In genomic region chr7:27472596-27472995, GRCm38 (mm10) we compare ENCODE assay signal across 8 mouse cellular contexts. TPM values are rescaled to one million over a fixed set of nuclear protein-coding genes. Genes with fewer than 3 reads are reported as not detected.
DNase-seq lines count a peak whose midpoint lies in the region; ATAC-seq and TF ChIP-seq lines count a peak whose summit lies in the region.

No protein-coding gene starts in this region.

- 0 out of 2 replicates have a peak overlapping the region, but pooled peaks have one; percentile 29 for H3K9ac ChIP-seq in kidney, embryonic 15.5 days
- H3K9ac ChIP-seq in heart, postnatal 0 days (replicated peaks; ENCODE audit: low read depth, low read length) = peak overlapping the region; percentile 57
- peak overlapping the region; percentile 32 for H3K9ac ChIP-seq in lung, postnatal 0 days (replicated peaks; ENCODE audit: low read depth)

- H3K9me3 ChIP-seq in kidney, embryonic 15.5 days (replicated peaks) = no peaks in the 10 kb centered on the region
- H3K9me3 ChIP-seq in heart, postnatal 0 days (replicated peaks; ENCODE audit: control insufficient read depth, low read length) = no peaks in the 10 kb centered on the region
- no peaks in the 10 kb centered on the region for H3K9me3 ChIP-seq in lung, postnatal 0 days (ENCODE audit: low read length)

- peak overlapping the region; percentile 70 for H3K4me3 ChIP-seq in kidney, embryonic 15.5 days (replicated peaks)
- peak overlapping the region; percentile 65 for H3K4me3 ChIP-seq in heart, postnatal 0 days (ENCODE audit: low read depth, low read length)
- H3K4me3 ChIP-seq in lung, postnatal 0 days (ENCODE audit: low read depth, low read length) = peak overlapping the region; percentile 94

- WGBS in kidney, embryonic 15.5 days = 45% methylated on average over 7 of the region's 7 CpGs
- 18% methylated on average over 7 of the region's 7 CpGs for WGBS in heart, postnatal 0 days
- WGBS in lung, postnatal 0 days = 7% methylated on average over 7 of the region's 7 CpGs

- no peak for TF ChIP-seq CTCF in heart, postnatal 0 days (IDR thresholded peaks at IDR 0.05; ENCODE audit: low read depth)
- TF ChIP-seq CTCF in lung, postnatal 0 days (IDR thresholded peaks at IDR 0.05) = no peak

- no peak for DNase-seq in kidney, postnatal 25 days
- DNase-seq in NIH3T3 (ENCODE audit: low read depth) = peak; percentile 44
- no peak for DNase-seq in heart, postnatal 0 days (ENCODE audit: low spot score)
- peak; percentile 61 for DNase-seq in lung, postnatal 0 days (ENCODE audit: low spot score)
- no peak for DNase-seq in urinary bladder, postnatal 25 days (ENCODE audit: low spot score)
- no peak for DNase-seq in cerebellum, adult 18-20 months
- no peak for DNase-seq in layer of hippocampus, adult 9-10 months (ENCODE audit: low spot score)

- peak overlapping the region; percentile 76 for H3K4me2 ChIP-seq in kidney, embryonic 15.5 days
- peak overlapping the region; percentile 82 for H3K4me2 ChIP-seq in heart, postnatal 0 days (ENCODE audit: low read depth, low read length)
- H3K4me2 ChIP-seq in lung, postnatal 0 days (replicated peaks; ENCODE audit: low read depth, low read length) = peak overlapping the region; percentile 78

- no peak for TF ChIP-seq EP300 in heart, postnatal 0 days (IDR thresholded peaks at IDR 0.05; ENCODE audit: low read depth)
- no peak for TF ChIP-seq EP300 in lung, postnatal 0 days (IDR thresholded peaks at IDR 0.05)

- peak overlapping the region; percentile 97 for H3K27ac ChIP-seq in kidney, embryonic 15.5 days
- H3K27ac ChIP-seq in heart, postnatal 0 days (ENCODE audit: low read depth) = peak overlapping the region; percentile 75
- H3K27ac ChIP-seq in lung, postnatal 0 days (ENCODE audit: low read length) = peak overlapping the region; percentile 83

- H3K4me1 ChIP-seq in kidney, embryonic 15.5 days = peaks cover 25% of the 10 kb centered on the region
- peaks cover 12% of the 10 kb centered on the region; the same call in 1 of the 2 replicates for H3K4me1 ChIP-seq in heart, postnatal 0 days (ENCODE audit: control insufficient read depth, insufficient read depth)
- peaks cover 8% of the 10 kb centered on the region; the same call in 1 of the 2 replicates for H3K4me1 ChIP-seq in lung, postnatal 0 days (ENCODE audit: insufficient read depth, low read depth, low read length)

- no peak for ATAC-seq in kidney, embryonic 15.5 days (replicated peaks; ENCODE audit: low FRiP score)
- ATAC-seq in heart, postnatal 0 days (ENCODE audit: insufficient read depth, low read depth) = no peak
- no peak for ATAC-seq in lung, postnatal 0 days

- H3K27me3 ChIP-seq in kidney, embryonic 15.5 days = no peaks in the 10 kb centered on the region
- no peaks in the 10 kb centered on the region for H3K27me3 ChIP-seq in heart, postnatal 0 days (ENCODE audit: control insufficient read depth, insufficient read depth, low read length)
- H3K27me3 ChIP-seq in lung, postnatal 0 days (replicated peaks; ENCODE audit: insufficient read depth, low read length) = no peaks in the 10 kb centered on the region

- H3K36me3 ChIP-seq in kidney, embryonic 15.5 days = peaks cover 19% of the 10 kb centered on the region
- H3K36me3 ChIP-seq in heart, postnatal 0 days (replicated peaks; ENCODE audit: control insufficient read depth, insufficient read depth, low read length) = peaks cover 14% of the 10 kb centered on the region
- H3K36me3 ChIP-seq in lung, postnatal 0 days (ENCODE audit: insufficient read depth, low read length) = no peaks in the 10 kb centered on the region; the same call in 1 of the 2 replicates

RNA-seq across cellular contexts. Expression of gene Sertad3, which starts 1.0 kb away (rescaled TPM):
- polyA plus RNA-seq in kidney, embryonic 15.5 days (2015; fragmentation: Nextera tagmentation; extraction: Ambion mirVana) = 30.3 and 32.0 TPM in 2 replicates
- 4.3 and 11.4 TPM in 2 replicates for total RNA-seq in heart, postnatal 0 days (2014; rRNA removed; ENCODE audit: low replicate concordance)
- polyA plus RNA-seq in heart, postnatal 0 days (2015; fragmentation: Nextera tagmentation; extraction: Ambion mirVana) = 16.9 and 20.8 TPM in 2 replicates
- 33.0 TPM in 2 replicates for polyA plus RNA-seq in lung, postnatal 0 days (2015; fragmentation: Nextera tagmentation; extraction: Ambion mirVana)

RNA-seq across cellular contexts. Expression of gene Sertad1, which starts 14.1 kb away (rescaled TPM):
- 40.5 and 41.0 TPM in 2 replicates for polyA plus RNA-seq in kidney, embryonic 15.5 days (2015; fragmentation: Nextera tagmentation; extraction: Ambion mirVana)
- total RNA-seq in heart, postnatal 0 days (2014; rRNA removed; ENCODE audit: low replicate concordance) = 23.4 and 70.5 TPM in 2 replicates
- 30.8 and 31.0 TPM in 2 replicates for polyA plus RNA-seq in heart, postnatal 0 days (2015; fragmentation: Nextera tagmentation; extraction: Ambion mirVana)
- polyA plus RNA-seq in lung, postnatal 0 days (2015; fragmentation: Nextera tagmentation; extraction: Ambion mirVana) = 79.4 and 79.6 TPM in 2 replicates

RNA-seq across cellular contexts. Expression of gene Blvrb, which starts 24.8 kb away (rescaled TPM):
- polyA plus RNA-seq in kidney, embryonic 15.5 days (2015; fragmentation: Nextera tagmentation; extraction: Ambion mirVana) = 44.5 and 57.4 TPM in 2 replicates
- total RNA-seq in heart, postnatal 0 days (2014; rRNA removed; ENCODE audit: low replicate concordance) = 36.4 and 59.7 TPM in 2 replicates
- 33.3 and 34.4 TPM in 2 replicates for polyA plus RNA-seq in heart, postnatal 0 days (2015; fragmentation: Nextera tagmentation; extraction: Ambion mirVana)
- polyA plus RNA-seq in lung, postnatal 0 days (2015; fragmentation: Nextera tagmentation; extraction: Ambion mirVana) = 61.7 and 63.4 TPM in 2 replicates

RNA-seq across cellular contexts. Expression of gene Sptbn4, which starts 25.1 kb away (rescaled TPM):
- polyA plus RNA-seq in kidney, embryonic 15.5 days (2015; fragmentation: Nextera tagmentation; extraction: Ambion mirVana) = 0.27 and 0.39 TPM in 2 replicates
- total RNA-seq in heart, postnatal 0 days (2014; rRNA removed; ENCODE audit: low replicate concordance) = 0.12 TPM in 1 of 2 replicates, not detected in the other
- polyA plus RNA-seq in heart, postnatal 0 days (2015; fragmentation: Nextera tagmentation; extraction: Ambion mirVana) = 0.05 and 0.07 TPM in 2 replicates
- 0.20 and 0.21 TPM in 2 replicates for polyA plus RNA-seq in lung, postnatal 0 days (2015; fragmentation: Nextera tagmentation; extraction: Ambion mirVana)

RNA-seq across cellular contexts. Expression of gene Prx, which starts 26.5 kb away (rescaled TPM):
- 4.0 and 4.8 TPM in 2 replicates for polyA plus RNA-seq in kidney, embryonic 15.5 days (2015; fragmentation: Nextera tagmentation; extraction: Ambion mirVana)
- total RNA-seq in heart, postnatal 0 days (2014; rRNA removed; ENCODE audit: low replicate concordance) = 1.9 and 2.2 TPM in 2 replicates
- 1.1 TPM in 2 replicates for polyA plus RNA-seq in heart, postnatal 0 days (2015; fragmentation: Nextera tagmentation; extraction: Ambion mirVana)
- 73.2 and 75.2 TPM in 2 replicates for polyA plus RNA-seq in lung, postnatal 0 days (2015; fragmentation: Nextera tagmentation; extraction: Ambion mirVana)

Comparison
In these comparisons a context has a peak if more than half of its experiments do, and no peak if none do; other contexts are left out.
1. DNase-seq: peak in NIH3T3 (single experiment) and lung, postnatal 0 days (single experiment); none in kidney, postnatal 25 days (0 of 2), heart, postnatal 0 days (single experiment), urinary bladder, postnatal 25 days (single experiment), cerebellum, adult 18-20 months (0 of 2) and layer of hippocampus, adult 9-10 months (single experiment).
2. Peak in every context shown above with its lines, with median percentiles within 50 percentile points of each other: H3K27ac ChIP-seq, H3K4me2 ChIP-seq, H3K4me3 ChIP-seq and H3K9ac ChIP-seq.